Mouse (Mus musculus) lung, postnatal 0 days (tissue): ENCODE results near the gene Bmp6. TPM values are rescaled to one million over a fixed set of nuclear protein-coding genes. Genes with fewer than 3 reads are reported as not detected.

Experiments used
- ATAC-seq: fragments of 200-750 bp; cut with Nextera tagmentation; 2 replicates; pipeline ENCODE4 v1.8.0; 2017; ENCODE audit warnings: moderate library complexity
- DNase-seq: peaks from one replicate; pipeline ENCODE4 v3.0.0-alpha.2; 2016; ENCODE audit warnings: low spot score
- H3K27ac ChIP-seq: fragments of 300-500 bp; sonication (generic); 2 replicates; pipeline ENCODE4 v1.5.1; 2014; ENCODE audit warnings: antibody characterized with exemption, mild to moderate bottlenecking, low read length, mixed read lengths
- H3K27me3 ChIP-seq: fragments of 300-500 bp; sonication (generic); replicated peaks from 2 replicates; pipeline ENCODE4 v1.6.1; 2014; ENCODE audit warnings: low read length, mixed read lengths; ENCODE audit not compliant: insufficient read depth
- H3K36me3 ChIP-seq: fragments of 300-500 bp; sonication (generic); 2 replicates; pipeline ENCODE4 v1.6.1; 2014; ENCODE audit warnings: low read length, mixed read lengths; ENCODE audit not compliant: insufficient read depth
- H3K4me1 ChIP-seq: fragments of 300-500 bp; sonication (generic); 2 replicates; pipeline ENCODE4 v1.6.1; 2014; ENCODE audit warnings: antibody characterized with exemption, low read depth, low read length, mixed read lengths; ENCODE audit not compliant: insufficient read depth
- H3K4me2 ChIP-seq: fragments of 300-500 bp; sonication (generic); replicated peaks from 2 replicates; pipeline ENCODE4 v1.6.1; 2014; ENCODE audit warnings: low read depth, mild to moderate bottlenecking, low read length, moderate library complexity, mixed read lengths
- H3K4me3 ChIP-seq: fragments of 300-500 bp; sonication (generic); 2 replicates; pipeline ENCODE4 v1.5.1; 2014; ENCODE audit warnings: low read depth, low read length
- H3K9ac ChIP-seq: fragments of 300-500 bp; sonication (generic); replicated peaks from 2 replicates; pipeline ENCODE4 v1.6.1; 2014; ENCODE audit warnings: low read depth, mild to moderate bottlenecking
- H3K9me3 ChIP-seq: fragments of 300-500 bp; sonication (generic); 2 replicates; pipeline ENCODE4 v1.6.1; 2016; ENCODE audit warnings: low read length, mixed read lengths
- CTCF ChIP-seq: IDR thresholded peaks from 2 replicates; pipeline ENCODE4 v1.5.1; 2016; ENCODE audit warnings: antibody characterized with exemption, mild to moderate bottlenecking
- EP300 ChIP-seq: IDR thresholded peaks from 2 replicates; pipeline ENCODE4 v1.6.1; 2016; ENCODE audit warnings: antibody characterized with exemption, mild to moderate bottlenecking, control low read depth
- WGBS: fragments of 180-500 bp; shearing (Covaris S2); extraction: QIAGEN DNeasy Blood & Tissue Kit; methylation state at CpG from one replicate; pipeline ENCODE4 v1.1.7; 2014; 5-methylcytosine and 5-hydroxymethylcytosine counted together
- polyA plus RNA-seq: library from polyadenylated mRNA; unstranded; fragments of >200 nt; fragmentation: Nextera tagmentation; extraction: Ambion mirVana; gene quantifications from 2 replicates; pipeline ENCODE4 v1.2.1, GENCODE M21; 2015

Bmp6 gene
- polyA plus RNA-seq, 1 experiment from 2014 or later: 3.0 TPM

GRCm38 (mm10) chr13:38476936-38477335 is 132.0 kb downstream of the Bmp6 start:
- WGBS: 37% methylated on average over 8 of the region's 8 CpGs
- DNase-seq (no peak), ATAC-seq (no peak)
- no peaks in the 10 kb centered on the region for H3K36me3 ChIP-seq
- no peak overlapping the region for H3K4me2 ChIP-seq
- no peak overlapping the region for H3K27ac ChIP-seq
- no peak overlapping the region for H3K4me3 ChIP-seq
- TF ChIP-seq CTCF (no peak), EP300 (no peak)
- H3K4me1 ChIP-seq: no peaks in the 10 kb centered on the region
- H3K9me3 ChIP-seq: no peaks in the 10 kb centered on the region
- no peaks in the 10 kb centered on the region for H3K27me3 ChIP-seq
- no peak overlapping the region for H3K9ac ChIP-seq

- ATAC-seq (no peak), DNase-seq (no peak)
- H3K36me3 ChIP-seq: no peaks in the 10 kb centered on the region
- 78% methylated on average over 7 of the region's 7 CpGs for WGBS
- H3K9ac ChIP-seq: no peak overlapping the region
- no peaks in the 10 kb centered on the region for H3K27me3 ChIP-seq
- no peak overlapping the region for H3K4me2 ChIP-seq
- no peaks in the 10 kb centered on the region for H3K4me1 ChIP-seq
- no peaks in the 10 kb centered on the region for H3K9me3 ChIP-seq
- H3K27ac ChIP-seq: no peak overlapping the region
- H3K4me3 ChIP-seq: no peak overlapping the region
- no peak for TF ChIP-seq CTCF
- TF ChIP-seq EP300: no peak
These were observed 136.1 kb downstream of the Bmp6 start for GRCm38 (mm10) chr13:38481021-38481420.

GRCm38 (mm10) chr13:38484701-38485100 is 139.8 kb downstream of the Bmp6 start:
- ATAC-seq: no peak
- no peaks in the 10 kb centered on the region for H3K36me3 ChIP-seq
- no peaks in the 10 kb centered on the region for H3K4me1 ChIP-seq
- WGBS: 76% methylated on average over 5 of the region's 5 CpGs
- H3K4me2 ChIP-seq: no peak overlapping the region
- no peak overlapping the region for H3K9ac ChIP-seq
- no peaks in the 10 kb centered on the region for H3K9me3 ChIP-seq
- no peak overlapping the region for H3K27ac ChIP-seq
- DNase-seq: no peak
- H3K4me3 ChIP-seq: no peak overlapping the region
- TF ChIP-seq EP300 (no peak), CTCF (no peak)
- no peaks in the 10 kb centered on the region for H3K27me3 ChIP-seq

GRCm38 (mm10) chr13:38486767-38487166 is 141.9 kb downstream of the Bmp6 start:
- TF ChIP-seq CTCF (no peak), EP300 (no peak)
- H3K9ac ChIP-seq: no peak overlapping the region
- DNase-seq (no peak), ATAC-seq (no peak)
- no peaks in the 10 kb centered on the region for H3K9me3 ChIP-seq
- H3K36me3 ChIP-seq: no peaks in the 10 kb centered on the region
- no peaks in the 10 kb centered on the region for H3K27me3 ChIP-seq
- H3K4me3 ChIP-seq: no peak overlapping the region
- no peak overlapping the region for H3K27ac ChIP-seq
- H3K4me2 ChIP-seq: no peak overlapping the region
- 69% methylated on average over 6 of the region's 6 CpGs for WGBS
- H3K4me1 ChIP-seq: no peaks in the 10 kb centered on the region

DNA sequence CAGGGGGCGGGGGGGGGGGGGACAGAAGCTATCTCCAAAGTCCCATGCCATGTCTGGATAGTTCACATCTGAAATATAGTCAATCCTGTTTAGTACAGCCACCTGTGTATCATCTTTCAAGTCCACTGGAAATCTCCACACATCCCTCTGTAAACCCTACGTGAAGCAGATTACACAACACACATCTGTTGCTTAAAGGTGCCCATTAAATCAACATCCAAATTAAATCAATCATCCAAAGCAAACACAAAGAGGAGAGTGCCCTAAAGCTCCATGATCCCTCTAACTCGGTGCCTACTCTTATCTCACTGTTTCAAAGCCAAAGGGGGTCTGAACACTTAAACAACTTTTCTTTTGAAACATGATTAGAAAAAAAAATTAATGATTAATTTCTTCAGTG is 151.8 kb downstream of the Bmp6 start:
- no peak overlapping the region for H3K9ac ChIP-seq
- H3K9me3 ChIP-seq: no peaks in the 10 kb centered on the region
- no peaks in the 10 kb centered on the region for H3K4me1 ChIP-seq
- TF ChIP-seq EP300 (no peak), CTCF (no peak)
- H3K4me2 ChIP-seq: no peak overlapping the region
- ATAC-seq (no peak), DNase-seq (no peak)
- peaks cover 13% of the 10 kb centered on the region for H3K36me3 ChIP-seq
- no peak overlapping the region for H3K27ac ChIP-seq
- H3K4me3 ChIP-seq: no peak overlapping the region
- 35% methylated on average over 3 of the region's 3 CpGs for WGBS
- H3K27me3 ChIP-seq: no peaks in the 10 kb centered on the region

- DNase-seq (no peak), ATAC-seq (no peak)
- peaks cover 42% of the 10 kb centered on the region for H3K36me3 ChIP-seq
- no peak overlapping the region for H3K4me3 ChIP-seq
- H3K4me1 ChIP-seq: no peaks in the 10 kb centered on the region
- WGBS: 90% methylated on average over 12 of the region's 12 CpGs
- no peaks in the 10 kb centered on the region for H3K27me3 ChIP-seq
- H3K9ac ChIP-seq: no peak overlapping the region
- TF ChIP-seq EP300 (no peak), CTCF (no peak)
- no peak overlapping the region for H3K27ac ChIP-seq
- no peaks in the 10 kb centered on the region for H3K9me3 ChIP-seq
- no peak overlapping the region for H3K4me2 ChIP-seq
These were observed 156.4 kb downstream of the Bmp6 start for GRCm38 (mm10) chr13:38501314-38501713.
